Mouse (Mus musculus): Measurements from ENCODE around the gene Gm10203. TPM values are rescaled to one million over a fixed set of nuclear protein-coding genes. Genes with fewer than 3 reads are reported as not detected.

The Gm10203 gene
- total RNA-seq, 1 experiment from 2014 or later = not detected

DNA sequence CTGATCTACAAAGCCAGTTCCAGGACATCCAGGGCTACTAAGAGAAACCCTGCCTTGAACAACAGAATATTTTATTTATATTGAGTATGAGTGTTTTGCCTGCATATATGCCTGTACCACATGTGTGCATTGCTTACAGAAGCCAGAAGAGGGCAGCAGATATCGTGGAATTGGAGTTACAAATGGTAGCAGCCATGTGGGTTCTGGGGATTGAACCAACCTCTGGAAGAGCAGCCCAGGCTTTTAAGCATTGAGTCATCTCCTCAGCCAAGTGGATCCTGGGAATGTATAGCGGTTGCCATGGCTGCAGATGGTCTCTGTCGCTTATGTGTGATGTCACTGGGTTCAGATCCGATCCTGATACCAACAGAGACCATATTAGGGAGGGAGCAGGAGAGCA lies 3.3 kb upstream of the Gm10203 start:
- peak; percentile 45 to 53; a peak in 1 of 4 replicates for ATAC-seq (replicated peaks in 1 of 2; ENCODE audit: insufficient read depth in 1 of 2, low FRiP score in 2 of 2, low TSS enrichment in 1 of 2, low read depth in 1 of 2, poor library complexity in 2 of 2, severe bottlenecking in 2 of 2)

DNA sequence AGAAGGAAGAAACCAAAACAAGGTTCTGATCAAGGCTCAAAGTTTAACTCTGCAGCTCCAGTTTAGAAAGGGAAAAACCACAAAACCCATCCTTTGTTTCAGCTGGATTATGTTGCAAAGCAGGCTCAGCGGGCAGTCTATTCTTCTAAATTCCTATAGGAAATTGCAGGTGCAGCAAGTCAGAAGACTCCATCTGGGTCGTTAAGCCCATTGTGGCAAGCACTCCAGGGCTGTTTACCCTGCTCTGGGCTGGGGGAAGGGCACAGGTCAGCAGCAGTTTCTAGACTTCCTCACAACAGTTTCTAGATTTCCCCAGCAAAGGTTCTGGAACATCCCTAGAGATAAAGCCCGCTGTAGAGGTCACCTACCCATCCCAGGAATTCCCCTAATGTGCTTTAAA lies 1.1 kb downstream of the Gm10203 start:
- ATAC-seq (replicated peaks in 1 of 2; ENCODE audit: insufficient read depth in 1 of 2, low FRiP score in 2 of 2, low TSS enrichment in 1 of 2, low read depth in 1 of 2, poor library complexity in 2 of 2, severe bottlenecking in 2 of 2) = no peak

DNA sequence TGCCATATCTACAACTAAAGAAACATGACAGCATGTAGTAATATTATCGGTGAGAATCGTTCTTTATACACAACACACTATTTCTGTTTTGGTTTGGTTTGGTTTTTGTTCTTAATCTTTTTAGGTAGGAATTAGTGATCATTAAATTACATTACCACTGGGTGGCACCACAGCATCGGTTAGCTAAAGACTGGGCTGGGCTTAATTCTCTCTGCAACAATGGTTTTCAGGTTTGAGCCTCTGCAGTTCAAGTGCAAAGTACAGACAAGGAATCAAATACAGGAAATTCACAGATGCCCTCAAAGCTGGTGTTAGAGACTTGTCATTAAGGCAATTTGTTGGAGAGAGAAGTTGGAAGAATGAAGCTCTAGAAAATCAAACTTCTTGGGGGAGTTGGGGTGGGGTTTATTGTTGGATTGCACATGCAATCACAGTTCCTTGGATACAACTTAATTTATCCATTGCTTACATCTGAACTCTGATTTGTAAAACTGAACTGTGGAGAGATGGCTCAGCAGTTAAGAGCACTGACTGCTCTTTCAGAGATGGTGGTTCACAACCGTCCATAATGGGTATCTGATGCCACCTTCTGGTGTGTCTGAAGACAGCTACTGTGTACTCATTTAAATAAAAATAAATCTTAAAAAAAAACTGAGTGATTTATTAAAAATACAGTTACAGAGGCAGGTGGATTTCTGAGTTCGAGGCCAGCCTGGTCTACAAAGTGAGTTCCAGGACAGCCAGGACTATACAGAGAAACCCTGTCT lies 2.5 kb downstream of the Gm10203 start:
- peak; percentile 95 to 98 for ATAC-seq (replicated peaks in 1 of 2; ENCODE audit: insufficient read depth in 1 of 2, low FRiP score in 2 of 2, low TSS enrichment in 1 of 2, low read depth in 1 of 2, poor library complexity in 2 of 2, severe bottlenecking in 2 of 2)

DNA sequence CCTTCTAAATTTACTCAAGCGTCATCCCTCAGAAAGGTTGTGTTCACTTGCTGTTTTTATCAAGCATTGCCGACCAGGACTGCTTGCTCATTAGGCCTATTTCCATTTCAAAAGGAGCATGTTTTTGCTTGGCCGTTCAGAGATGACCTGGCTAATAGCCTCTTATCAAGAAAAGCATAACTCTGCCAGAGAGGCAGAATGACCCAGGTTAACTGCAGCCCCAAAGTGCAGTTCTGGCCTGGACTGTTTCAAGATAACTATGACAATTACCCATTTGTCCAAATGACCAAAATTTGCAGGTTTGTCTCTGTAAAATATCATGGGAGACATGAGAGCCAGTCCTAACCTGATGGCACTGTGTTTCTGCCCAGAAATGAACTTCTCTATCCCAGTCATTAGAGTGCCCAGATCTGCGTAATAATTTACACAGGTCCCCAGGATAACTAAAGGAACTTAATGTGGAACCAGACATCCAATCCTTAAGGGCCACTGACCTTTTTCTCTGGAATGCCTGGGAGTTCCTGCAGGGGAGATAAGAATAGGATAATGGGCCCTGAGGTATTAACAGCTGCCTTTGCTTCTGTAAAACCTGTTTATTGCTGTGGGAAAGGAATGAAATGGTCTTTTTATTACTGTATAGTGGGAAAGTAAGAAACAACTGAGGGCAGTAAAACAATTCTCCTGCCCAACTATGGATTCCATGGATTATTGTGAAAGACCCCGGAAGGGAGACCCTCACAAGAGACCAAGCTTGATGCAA lies 4.6 kb downstream of the Gm10203 start:
- no peak for ATAC-seq (replicated peaks in 1 of 2; ENCODE audit: insufficient read depth in 1 of 2, low FRiP score in 2 of 2, low TSS enrichment in 1 of 2, low read depth in 1 of 2, poor library complexity in 2 of 2, severe bottlenecking in 2 of 2)

DNA sequence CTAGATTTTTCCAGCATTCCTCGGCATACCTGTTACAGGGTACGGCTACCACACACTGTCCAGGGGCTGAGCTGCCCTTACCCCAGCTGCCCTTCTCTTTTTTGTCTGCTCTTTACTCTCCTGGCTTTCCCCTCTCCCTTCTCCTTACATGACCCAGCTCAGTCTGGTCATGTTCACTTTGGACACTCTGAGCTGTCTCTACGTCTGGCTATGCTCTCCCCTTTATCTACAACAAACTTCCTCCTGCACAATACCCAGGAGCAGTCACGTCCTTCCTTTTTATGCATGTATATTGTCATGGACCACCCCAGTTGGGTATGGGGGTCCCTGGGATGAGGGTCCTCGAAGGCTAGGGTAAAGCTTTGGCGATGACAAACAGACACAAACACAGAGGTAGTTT lies 5.7 kb downstream of the Gm10203 start:
- ATAC-seq (replicated peaks in 1 of 2; ENCODE audit: insufficient read depth in 1 of 2, low FRiP score in 2 of 2, low TSS enrichment in 1 of 2, low read depth in 1 of 2, poor library complexity in 2 of 2, severe bottlenecking in 2 of 2) = no peak

DNA sequence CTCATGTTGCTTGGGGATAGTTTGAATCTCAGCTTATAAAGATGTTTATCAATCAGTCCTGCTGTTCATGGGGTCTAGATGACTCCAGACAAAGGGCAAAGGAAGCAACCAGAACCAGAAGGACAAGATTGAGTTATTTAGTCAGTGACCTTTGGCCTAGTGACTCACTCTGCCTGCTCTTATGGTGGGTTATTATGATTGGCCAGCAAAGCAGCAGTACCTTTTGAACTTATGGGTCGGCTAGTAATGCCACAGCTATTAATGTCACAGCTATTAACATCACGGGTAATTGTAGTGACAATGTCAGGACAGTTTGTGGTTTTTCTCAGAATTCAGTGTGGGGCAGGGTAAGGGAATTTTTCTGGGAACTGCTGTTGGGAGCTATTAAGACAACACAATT lies 8.0 kb downstream of the Gm10203 start:
- ATAC-seq (replicated peaks in 1 of 2; ENCODE audit: insufficient read depth in 1 of 2, low FRiP score in 2 of 2, low TSS enrichment in 1 of 2, low read depth in 1 of 2, poor library complexity in 2 of 2, severe bottlenecking in 2 of 2) = no peak

DNA sequence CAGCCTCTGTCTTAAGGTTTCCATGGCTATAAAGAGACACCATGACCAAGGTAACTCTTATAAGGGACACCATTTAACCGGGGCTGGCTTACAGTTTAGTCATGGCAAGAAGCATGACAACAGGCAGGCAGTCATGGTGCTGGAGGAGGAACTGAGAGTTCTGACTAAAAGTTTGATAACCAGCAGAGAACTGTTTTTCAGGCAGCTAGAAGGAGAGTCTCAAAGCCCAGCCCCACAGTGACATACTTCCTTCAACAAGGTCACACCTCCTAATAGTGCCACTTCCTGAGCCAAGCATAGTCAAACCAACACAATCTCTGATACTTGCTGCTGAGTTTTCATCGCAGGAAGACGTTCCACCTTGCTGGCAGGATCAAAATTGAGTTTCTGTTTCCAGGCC lies 9.0 kb downstream of the Gm10203 start:
- no peak for ATAC-seq (replicated peaks in 1 of 2; ENCODE audit: insufficient read depth in 1 of 2, low FRiP score in 2 of 2, low TSS enrichment in 1 of 2, low read depth in 1 of 2, poor library complexity in 2 of 2, severe bottlenecking in 2 of 2)

DNA sequence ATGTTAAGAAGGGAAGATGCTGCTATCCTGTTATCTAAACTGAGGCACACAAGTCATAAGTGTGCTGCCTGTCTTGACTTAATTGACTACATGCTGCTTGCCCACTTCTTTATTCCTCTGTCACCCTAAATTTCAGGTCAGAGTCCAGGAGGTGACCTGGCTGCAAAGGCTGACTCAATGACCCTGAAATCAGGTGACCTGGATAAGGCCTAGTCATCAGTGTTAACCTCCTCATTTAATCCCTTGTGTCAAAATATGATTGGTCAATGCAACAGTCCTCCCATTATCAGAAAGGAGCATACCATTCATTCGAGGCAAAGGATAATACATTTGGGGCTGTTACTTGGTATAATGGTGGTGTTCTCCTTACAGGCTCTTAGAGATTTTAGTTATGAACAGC lies 9.5 kb downstream of the Gm10203 start, which contains the start of gene Etfbkmt:
TSS of gene Etfbkmt (plus strand) at position 379 of the 400 bp plus-strand sequence.
- ATAC-seq (replicated peaks in 1 of 2; ENCODE audit: insufficient read depth in 1 of 2, low FRiP score in 2 of 2, low TSS enrichment in 1 of 2, low read depth in 1 of 2, poor library complexity in 2 of 2, severe bottlenecking in 2 of 2) = no peak

DNA sequence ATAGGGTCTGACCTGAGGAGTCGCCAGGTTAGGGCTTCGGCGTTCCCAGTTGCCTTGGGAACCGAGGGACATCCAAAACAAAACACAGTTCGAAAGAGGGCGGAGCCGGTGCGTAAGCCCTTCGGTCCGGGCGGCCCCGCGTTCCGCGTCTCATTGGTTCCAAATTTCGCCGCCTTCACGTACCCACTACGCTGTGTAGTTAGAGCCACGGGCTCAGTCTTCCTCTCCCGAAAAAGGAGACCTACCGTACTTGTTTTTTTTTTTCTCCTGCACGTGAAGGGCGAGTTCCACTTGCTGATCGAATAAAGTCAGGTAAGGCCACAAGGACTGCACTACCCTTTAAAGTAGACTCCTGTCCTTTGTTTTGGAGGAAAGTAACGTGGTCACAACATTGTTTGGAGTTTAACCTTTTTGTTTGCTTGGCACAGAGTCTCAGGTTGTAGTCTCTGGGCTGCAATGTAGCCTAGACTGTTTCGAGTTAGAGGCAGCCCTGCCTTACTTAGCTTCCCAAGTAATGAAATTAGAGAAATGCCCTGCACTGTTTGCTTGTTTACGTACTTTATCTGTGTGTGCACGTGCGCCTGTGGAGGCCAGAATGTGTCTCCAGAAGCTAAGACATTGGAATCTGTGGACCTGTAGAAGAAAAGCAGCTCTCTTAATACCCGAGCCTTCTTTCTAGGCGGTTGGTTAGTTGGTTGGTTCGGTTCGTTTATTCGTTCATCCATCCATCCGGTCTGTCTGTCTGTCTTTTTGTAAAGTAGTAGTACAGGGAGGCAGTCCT lies 11.6 kb downstream of the Gm10203 start:
- ATAC-seq (replicated peaks in 1 of 2; ENCODE audit: insufficient read depth in 1 of 2, low FRiP score in 2 of 2, low TSS enrichment in 1 of 2, low read depth in 1 of 2, poor library complexity in 2 of 2, severe bottlenecking in 2 of 2) = peak; percentile 97 to 98

DNA sequence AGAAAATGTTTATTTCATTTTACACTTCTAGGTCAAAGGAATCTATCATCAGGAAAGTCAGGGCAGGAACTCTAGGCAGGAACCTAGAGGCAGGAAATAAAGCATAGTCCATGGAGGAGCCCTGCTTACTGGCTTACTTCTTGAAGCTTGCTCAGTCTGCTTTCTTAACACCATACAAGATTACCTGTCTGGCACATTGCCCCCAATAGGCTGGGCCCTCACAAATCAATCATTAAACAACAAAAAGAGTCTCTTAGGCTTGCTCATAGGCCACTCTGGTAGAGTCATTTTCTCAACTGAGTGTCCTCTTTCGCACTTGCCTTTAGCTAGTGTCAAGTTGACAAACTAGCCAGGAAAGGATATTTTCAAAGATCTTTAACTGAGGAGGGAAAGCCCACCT lies 15.2 kb downstream of the Gm10203 start:
- ATAC-seq (replicated peaks in 1 of 2; ENCODE audit: insufficient read depth in 1 of 2, low FRiP score in 2 of 2, low TSS enrichment in 1 of 2, low read depth in 1 of 2, poor library complexity in 2 of 2, severe bottlenecking in 2 of 2) = no peak

DNA sequence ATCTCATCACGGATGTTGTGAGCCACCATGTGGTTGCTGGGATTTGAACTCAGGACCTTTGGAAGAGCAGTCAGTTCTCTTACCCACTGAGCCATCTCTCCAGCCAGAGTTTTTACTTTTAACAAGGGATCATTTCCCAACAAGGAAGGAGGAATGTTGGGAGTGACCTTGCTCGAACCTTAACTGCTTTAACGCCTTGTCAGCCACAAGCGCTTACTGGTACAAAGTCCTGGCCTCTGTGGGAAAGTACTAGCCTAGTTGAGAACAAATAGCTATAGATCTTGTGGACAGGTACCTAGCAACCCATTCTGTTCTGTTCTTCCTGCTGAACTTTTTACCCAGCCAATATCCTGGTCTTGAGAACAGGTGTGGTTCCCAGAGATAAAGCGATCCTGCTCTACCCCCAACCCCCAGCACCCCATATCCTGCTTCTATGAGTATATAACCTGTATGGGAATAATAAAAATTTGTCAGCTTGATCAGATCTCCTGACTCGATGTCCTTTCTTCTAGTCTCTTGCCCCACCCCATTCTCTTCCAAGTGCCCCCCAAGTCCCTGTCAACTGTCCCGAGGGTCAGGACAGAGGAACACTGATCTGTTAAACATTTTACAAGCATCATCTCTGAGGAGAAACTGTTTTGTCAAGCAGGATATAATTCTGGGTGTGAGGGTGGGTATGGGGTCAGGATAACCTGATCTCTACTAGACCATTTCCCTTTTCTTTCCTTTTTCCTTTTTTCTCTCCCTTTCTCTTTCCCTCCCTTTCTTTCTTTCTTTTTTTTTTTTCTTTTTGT lies 18.7 kb downstream of the Gm10203 start:
- no peak for ATAC-seq (replicated peaks in 1 of 2; ENCODE audit: insufficient read depth in 1 of 2, low FRiP score in 2 of 2, low TSS enrichment in 1 of 2, low read depth in 1 of 2, poor library complexity in 2 of 2, severe bottlenecking in 2 of 2)

DNA sequence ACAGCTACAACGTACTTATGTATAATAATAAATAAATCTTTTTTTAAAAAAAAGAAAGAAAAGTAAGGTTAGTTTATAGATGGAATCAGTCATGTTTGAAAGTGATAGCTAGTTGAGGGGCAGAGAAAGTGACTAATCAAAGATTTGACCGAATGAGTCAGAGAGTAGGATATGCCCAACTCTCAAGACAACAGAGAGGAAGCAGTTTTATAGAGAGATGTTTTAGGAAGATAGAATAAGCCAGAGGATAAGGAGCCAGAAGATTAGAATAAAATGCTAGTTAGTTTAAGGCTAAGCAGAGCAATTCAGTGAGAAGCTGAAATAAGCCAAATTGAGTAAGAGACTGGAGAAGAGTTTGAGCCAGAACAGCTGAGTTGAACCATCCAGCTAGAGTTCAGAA lies 22.1 kb downstream of the Gm10203 start:
- no peak for ATAC-seq (replicated peaks in 1 of 2; ENCODE audit: insufficient read depth in 1 of 2, low FRiP score in 2 of 2, low TSS enrichment in 1 of 2, low read depth in 1 of 2, poor library complexity in 2 of 2, severe bottlenecking in 2 of 2)

DNA sequence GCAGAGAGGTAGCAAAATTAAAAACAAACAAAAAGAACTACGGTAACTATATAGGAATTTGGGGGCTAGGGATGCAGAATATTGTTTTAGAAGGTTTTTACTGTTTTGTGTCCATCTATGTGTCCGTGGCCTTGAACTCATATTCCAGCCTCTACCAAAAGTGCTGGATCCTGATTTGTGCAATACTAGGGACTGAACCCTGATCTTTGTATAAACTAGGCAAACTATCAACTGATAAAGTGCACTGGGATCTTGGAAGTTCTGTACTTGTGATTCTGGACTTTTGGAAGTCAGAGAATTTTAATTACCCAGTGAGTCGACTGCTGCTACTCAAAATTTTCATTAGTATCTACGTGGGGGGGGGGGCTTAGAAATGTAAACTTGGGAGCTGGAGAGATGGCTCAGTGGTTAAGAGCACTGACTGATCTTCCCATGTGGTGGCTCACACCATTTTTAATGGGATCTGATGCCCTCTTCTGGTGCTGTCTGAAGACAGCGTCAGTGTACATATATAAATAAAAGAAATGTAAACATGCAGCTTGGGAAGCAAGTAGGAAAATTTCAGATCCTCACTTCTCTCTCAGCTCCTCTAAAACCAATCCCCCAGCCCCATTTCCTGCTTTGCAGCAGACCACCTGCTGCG lies 23.6 kb downstream of the Gm10203 start:
- ATAC-seq (replicated peaks in 1 of 2; ENCODE audit: insufficient read depth in 1 of 2, low FRiP score in 2 of 2, low TSS enrichment in 1 of 2, low read depth in 1 of 2, poor library complexity in 2 of 2, severe bottlenecking in 2 of 2) = no peak

DNA sequence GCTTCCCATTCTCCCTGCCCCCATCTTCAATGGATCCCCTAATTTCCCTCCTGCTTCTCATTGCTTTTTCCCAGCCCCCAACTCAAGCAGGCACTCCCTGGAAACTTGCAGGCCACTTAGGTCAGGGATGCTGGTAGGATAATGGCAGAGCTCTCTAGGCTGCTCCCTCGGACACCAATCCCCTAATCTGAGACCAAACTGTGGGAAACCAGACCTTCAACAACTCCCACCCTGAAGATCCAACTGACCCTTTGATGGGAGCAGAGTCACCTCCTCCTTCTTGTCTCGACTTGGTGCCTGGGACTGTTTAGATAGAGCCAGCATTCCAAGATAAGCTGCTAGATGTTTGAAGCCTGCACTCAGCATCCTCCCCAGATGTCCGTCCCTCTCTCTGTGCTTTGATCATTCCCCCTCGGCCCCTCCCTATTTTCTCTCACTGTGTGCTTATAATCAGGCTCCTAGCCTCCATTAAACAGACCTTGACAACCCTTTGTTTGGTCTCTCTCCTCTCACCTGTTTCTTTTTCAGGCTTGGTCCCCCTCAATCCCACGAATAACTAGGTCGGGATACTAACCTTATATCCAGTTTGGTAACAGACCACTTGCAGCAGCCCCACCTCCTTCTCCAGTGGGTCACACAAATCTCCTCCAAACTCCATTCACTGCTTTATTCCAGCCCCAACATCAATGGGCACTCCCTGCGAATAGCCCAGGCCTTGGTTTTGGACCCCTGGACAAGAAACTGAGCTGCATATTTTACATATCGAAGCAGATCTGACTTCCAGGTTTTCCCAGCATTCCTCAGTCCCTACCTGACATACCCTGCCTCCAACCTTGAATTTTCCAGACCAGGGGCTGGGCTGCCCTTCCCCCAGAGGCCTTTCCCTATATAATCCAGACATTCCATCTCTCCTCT lies 24.4 kb downstream of the Gm10203 start:
- ATAC-seq (replicated peaks in 1 of 2; ENCODE audit: insufficient read depth in 1 of 2, low FRiP score in 2 of 2, low TSS enrichment in 1 of 2, low read depth in 1 of 2, poor library complexity in 2 of 2, severe bottlenecking in 2 of 2) = no peak

DNA sequence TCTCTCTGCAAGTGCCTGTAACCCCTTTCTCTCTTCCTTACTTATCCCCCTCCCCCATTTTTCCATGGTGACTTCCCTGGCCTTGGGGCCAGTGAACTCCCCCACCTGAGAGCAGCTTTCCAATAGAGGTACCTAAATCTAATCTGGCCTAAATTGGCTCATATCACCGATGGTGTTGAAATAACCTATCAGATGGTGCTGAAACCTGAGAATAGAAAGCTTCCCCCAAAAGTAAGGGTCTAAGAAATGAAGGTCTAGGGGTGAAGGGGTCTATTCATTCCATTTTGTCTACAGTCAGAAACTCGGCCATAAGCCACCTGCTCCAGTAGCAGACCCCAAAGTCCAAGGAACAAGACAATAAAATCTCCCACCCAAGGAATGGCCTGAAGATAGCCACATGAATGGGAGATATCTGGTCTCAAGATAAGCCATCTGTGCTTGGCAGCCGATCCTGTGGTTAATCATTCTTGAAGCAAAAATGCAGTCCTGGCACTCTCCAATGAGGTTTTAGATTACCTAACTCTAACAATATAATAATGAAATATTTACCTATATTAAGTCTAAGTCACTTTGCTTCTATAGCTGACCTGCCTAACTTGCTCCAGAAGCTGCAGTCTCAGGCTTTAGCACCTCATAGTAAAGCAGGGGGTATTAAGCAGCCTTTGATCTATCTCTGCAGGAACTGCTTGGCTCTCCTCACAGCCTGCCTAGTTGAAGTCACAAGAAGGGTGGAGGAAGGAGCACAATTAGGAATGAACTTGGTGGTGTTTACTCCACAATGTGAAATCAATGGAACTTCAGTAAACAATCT lies 25.3 kb downstream of the Gm10203 start:
- ATAC-seq (replicated peaks in 1 of 2; ENCODE audit: insufficient read depth in 1 of 2, low FRiP score in 2 of 2, low TSS enrichment in 1 of 2, low read depth in 1 of 2, poor library complexity in 2 of 2, severe bottlenecking in 2 of 2) = no peak
